Mouse (Mus musculus) kidney, adult 11 months (tissue): Measurements from ENCODE around the gene Snx30.

Experiments
- DNase-seq: peaks from one replicate; pipeline ENCODE4 v3.0.0; 2022

Snx30 gene

GRCm38 (mm10) chr4:59825634-59826033 lies 20.0 kb downstream of the Snx30 start:
- DNase-seq: no peak

- peak; percentile 27 for DNase-seq
Observed at GRCm38 (mm10) chr4:59826381-59826780, 20.7 kb downstream of the Snx30 start.

DNA sequence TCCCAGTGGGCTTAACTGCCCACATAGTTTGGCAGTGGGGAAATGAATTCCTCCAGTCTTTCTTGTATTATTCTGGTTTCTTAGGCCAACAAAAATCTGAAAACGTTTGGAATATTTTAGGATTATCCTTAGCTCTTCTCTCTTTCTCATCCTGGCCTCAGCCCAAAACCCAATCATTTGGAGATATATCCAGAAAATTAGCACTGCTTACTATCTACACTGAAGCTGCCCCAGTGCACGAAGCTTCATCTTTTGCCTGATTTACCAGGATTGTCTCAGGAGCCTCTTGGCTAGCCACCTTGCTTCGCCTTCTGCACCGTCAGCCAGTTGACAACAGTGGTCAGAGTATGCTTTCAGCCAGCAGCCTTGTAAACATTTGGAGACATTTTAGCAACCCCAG lies 23.4 kb downstream of the Snx30 start:
- no peak for DNase-seq

DNA sequence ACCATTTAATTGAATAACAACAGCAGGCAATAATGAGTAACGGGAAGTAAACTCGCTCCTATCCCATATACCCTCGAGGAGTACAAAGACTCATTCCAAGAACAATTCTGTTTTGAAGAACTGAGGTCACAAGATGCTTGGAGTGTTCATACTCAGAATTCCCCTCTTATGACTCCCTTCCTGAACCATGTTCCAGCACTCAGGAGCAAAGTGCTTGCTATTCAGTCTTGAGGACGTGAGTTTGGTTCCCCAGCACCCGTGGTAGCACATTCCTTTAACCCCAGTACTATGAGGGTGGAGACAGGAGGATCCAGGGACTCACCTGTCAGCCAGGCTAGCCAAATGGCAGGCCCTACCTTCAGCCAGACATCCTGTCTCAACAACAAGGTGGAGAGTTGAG lies 25.4 kb downstream of the Snx30 start:
- no peak for DNase-seq

- DNase-seq: no peak
Observed at GRCm38 (mm10) chr4:59832810-59833209, 27.2 kb downstream of the Snx30 start.

DNA sequence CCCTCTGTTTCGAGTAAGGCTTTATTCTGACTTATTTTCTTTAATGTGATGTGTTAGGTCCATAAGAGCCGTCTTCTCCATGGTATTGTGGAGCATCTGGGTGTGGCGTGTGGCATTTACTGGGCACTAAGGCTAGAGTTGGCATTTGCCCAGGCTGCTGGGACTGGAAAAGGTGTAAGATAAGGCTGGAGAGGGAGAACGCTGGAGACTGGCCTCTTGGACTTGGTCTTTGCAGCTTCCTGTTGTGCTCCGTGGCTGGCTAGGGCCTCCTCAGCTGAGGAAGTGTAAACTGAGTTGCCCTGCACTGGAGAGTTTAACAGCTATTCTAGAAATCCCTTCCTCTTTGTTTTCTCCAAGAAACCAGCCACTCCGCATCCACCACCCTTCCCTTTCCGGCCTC lies 32.0 kb downstream of the Snx30 start:
- no peak for DNase-seq

DNA sequence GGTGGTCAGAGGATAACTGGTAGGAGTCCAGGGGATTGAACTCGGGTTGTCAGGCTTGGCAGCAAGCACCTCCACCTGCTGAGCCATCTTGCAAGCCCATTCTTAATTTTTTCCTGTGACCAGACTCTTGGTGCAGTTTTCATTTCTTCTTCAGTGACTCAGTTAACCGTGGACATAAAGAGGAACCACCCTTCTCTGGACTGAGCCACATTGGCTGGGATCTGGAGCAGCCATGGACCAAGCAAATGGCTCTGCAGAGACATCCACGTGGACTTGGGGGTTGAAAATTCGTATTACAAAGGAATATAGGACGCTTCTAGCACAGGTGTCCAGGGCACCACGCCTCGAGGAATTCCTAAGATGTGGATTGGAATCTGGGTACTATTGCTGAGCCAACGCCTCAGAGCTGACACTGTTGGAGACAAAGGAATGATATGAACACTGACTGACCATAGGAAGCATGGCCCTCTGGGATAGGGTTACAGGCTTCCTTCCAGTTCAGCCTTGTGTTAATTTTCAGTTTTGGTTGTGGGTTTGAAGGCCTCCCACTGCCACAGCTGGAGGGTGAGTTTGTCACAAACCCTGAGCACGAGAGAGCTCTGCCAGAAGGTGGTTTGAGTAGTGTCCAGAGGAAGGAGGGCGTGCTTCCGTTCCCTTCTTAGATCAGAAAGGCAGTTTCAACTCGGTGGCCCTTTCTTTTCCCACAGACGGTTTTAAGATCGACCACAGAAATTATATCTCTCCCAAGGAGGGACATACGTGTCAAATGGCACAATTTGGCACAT lies 39.0 kb downstream of the Snx30 start:
- no peak for DNase-seq

- DNase-seq: peak; percentile 40
Observed at GRCm38 (mm10) chr4:59845245-59845637, 39.6 kb downstream of the Snx30 start.

DNA sequence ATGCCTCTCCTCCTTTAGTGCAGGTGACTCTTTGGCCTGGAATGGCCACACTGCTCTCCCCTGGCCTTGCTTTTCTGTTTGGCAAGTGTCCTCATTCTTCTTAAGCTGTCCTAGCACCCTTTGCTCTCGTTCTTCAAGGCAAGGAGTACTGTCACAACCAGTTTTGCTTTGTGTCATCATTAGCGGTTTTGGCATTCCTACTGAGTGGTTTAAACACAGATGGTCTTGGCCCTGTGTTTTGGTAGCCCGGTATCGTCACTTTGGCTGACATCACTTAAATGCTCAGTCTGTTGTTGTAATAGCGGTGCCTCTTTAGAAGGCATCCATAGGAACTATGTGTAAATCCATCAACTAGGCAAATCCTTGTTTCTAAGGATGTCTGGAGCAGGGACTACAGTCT lies 41.8 kb downstream of the Snx30 start:
- DNase-seq: no peak

DNA sequence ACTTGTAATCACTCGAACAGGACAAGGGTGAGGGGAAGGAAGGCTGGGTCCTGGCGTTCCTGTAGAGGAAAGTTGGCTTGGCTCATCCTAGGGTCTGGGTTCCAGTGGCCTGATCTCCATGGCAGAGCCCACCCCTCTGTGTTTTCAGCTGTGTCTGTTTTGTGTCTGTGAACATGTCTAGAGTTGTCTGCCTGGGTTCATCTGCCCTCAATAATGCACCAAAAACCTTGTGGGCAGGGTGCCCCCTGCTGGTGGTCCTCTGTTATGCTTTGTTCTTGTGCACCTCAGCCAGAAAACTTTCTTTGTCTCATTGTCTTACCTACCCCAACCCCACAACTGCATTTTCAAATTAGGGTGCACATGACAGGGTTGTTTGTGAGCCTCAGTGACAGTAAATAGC lies 44.5 kb downstream of the Snx30 start:
- DNase-seq: peak; percentile 59

- no peak for DNase-seq
Observed at GRCm38 (mm10) chr4:59850886-59851623, 45.4 kb downstream of the Snx30 start.

GRCm38 (mm10) chr4:59853155-59853554 lies 47.5 kb downstream of the Snx30 start:
- DNase-seq: no peak

DNA sequence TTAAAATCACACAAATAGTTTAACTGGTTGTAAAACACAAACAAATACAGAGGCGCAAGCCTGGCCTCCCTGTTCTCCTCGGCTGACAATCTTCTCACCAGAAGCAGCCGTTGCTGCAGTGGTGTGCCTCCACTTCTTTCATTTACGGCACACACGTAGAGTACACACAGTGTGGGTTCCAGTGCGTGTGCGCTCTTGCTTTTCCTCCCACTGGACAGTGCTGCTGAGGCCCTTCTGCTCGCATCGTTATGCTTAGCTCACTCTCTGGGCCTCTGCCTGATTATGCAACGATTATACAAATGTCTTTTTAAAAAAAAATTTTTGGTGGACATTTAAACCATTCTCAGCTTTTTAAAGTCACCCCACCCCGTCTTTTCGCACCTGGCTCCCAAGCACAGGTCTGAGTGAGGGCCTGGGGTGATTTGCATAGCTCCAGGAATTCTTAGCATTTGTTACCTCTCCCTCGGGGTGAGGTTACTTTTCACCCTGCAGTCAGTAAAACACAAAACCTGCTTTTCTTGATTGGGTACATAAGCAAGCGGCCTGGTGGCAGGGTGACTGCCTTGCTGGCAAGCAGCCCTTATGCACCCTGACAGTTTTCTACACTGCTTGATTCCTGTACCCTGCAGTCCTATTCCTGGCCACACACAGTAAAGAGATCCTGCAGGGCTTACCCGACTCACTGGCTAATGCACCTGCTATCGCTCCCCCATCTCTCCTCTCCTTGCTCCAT lies 54.2 kb downstream of the Snx30 start:
- DNase-seq: peak; percentile 81

DNA sequence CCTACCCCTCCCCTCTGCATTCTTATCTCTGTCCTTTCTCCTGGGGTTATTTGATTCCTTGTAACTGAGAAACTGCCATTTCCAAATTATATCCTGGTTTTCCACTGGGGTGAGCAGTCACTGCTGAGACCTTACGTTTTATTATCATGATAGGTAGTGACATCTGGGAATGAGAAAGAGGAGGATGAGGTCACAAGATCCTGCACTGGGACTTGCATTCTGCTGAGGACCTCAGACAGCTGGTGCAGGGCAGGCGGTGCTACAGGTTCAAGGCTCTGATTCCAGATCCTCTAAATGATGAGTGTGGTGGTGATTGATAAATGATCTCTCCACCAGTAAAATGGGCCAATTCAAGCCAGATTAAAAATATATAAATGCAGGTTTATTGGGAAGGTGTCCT lies 54.8 kb downstream of the Snx30 start:
- DNase-seq: no peak

- no peak for DNase-seq
Observed at GRCm38 (mm10) chr4:59861871-59862270, 56.2 kb downstream of the Snx30 start.

DNA sequence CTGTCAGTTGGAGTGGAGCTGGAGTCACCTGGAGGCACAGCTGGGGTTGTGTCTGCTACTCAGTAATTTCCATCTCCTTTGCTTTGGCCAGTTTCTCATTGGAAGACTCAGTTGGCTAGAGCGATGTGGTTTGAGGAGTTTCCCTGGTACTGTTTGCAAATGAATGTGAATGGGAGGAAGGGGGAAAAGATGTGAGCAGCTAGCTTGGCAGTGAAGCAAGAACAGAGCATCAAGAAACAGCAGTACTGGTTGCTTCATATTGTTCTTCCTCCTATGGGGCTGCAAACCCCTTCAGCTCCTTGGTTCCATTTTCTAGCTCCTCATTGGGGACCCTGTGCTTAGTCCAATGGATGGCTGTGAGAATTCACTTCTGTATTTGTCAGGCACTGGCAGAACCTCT lies 56.7 kb downstream of the Snx30 start:
- no peak for DNase-seq

- no peak for DNase-seq
Observed at GRCm38 (mm10) chr4:59863869-59864268, 58.2 kb downstream of the Snx30 start.

GRCm38 (mm10) chr4:59868086-59868485 lies 62.4 kb downstream of the Snx30 start:
- no peak for DNase-seq

GRCm38 (mm10) chr4:59869488-59870057 lies 63.9 kb downstream of the Snx30 start:
- no peak for DNase-seq

GRCm38 (mm10) chr4:59870433-59870832 lies 64.8 kb downstream of the Snx30 start:
- DNase-seq: no peak

DNA sequence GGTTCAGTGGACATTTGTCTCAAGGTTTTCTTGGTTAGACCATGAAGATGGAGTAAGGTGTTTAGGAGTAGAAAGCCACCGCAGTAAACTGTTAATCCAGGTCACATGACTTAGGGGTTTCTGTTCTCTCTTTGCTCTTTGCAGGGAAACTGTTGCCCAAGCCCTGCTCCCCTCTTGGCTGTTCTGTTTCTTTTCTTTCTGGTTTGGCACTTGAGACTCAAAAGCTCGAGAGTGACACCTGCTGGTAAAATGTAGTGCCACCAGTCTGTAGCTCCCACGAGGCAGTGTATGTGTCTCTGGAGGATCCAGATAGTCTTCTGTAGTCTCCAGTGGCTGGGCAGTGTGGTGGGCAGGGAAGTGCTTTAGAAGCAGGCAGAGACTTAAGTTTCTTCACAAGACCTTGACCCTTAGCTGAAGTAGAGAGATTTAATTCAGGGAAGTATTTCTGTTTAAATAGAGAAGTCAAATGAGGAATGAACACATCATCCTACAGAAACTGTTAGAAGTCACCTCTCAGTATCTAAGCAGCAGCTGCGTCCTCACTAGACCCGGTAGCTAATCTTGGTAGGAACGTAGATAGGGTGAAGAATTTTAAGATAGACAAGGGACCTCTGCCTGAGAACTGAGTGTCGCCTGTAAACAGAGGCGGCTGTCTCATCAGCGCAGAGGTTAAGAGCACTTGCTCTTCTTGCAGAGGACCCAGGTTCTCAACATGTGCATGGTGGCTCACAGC lies 65.4 kb downstream of the Snx30 start:
- DNase-seq: peak; percentile 61

DNA sequence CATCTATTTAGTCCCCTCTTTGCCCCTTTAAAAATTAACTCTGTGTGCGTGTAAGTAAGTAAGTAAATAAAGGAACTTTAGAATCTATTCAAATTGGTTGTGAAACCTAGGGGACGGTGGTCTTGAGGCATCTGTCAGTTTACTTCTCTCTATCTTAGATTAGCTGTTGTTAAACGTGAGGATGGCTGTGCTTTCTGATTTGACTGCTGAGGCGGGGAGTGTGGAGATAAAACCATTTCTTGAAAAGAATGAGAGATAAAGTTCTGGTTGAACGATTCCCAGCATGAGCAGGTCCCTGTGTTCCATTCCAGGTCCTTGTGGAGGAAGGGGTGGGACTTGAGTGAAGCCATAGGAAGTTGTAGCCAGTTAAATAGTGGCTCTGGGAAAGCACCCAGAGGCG lies 67.6 kb downstream of the Snx30 start:
- DNase-seq: no peak

GRCm38 (mm10) chr4:59873830-59874229 lies 68.2 kb downstream of the Snx30 start:
- DNase-seq: no peak
